Mouse (Mus musculus) T-helper 17 cell (primary cell): ENCODE data around the gene Dyrk1a.

ENCODE experiments used
- in situ Hi-C, 2 experiments: fragments of 300-600 bp; cut with MboI, MseI; formaldehyde crosslinking; loops; 1 replicate in 1 of 2; 2 replicates in 1 of 2; pipeline ENCODE4 v1.15.1; 2025; ENCODE audit warnings: high pct_unique_total_duplicates in 2 of 2

The Dyrk1a gene

GRCm38 (mm10) chr16:94569229-94570176 lies at the start of gene Dyrk1a:
Dyrk1a (plus strand) TSS chr16:94570010.
- in situ Hi-C loops = no loop called here

- in situ Hi-C loops = no loop called here
Observed at GRCm38 (mm10) chr16:94523594-94524377, 46.0 kb upstream of the Dyrk1a start.

GRCm38 (mm10) chr16:94524691-94525090 lies 45.1 kb upstream of the Dyrk1a start:
- in situ Hi-C loops = loop anchor here (5.0 kb wide), 1 partner anchor 38 kb away; no protein-coding TSS in a partner anchor

- in situ Hi-C loops = loop anchor here (5.0 kb wide), 1 partner anchor 36 kb away; no protein-coding TSS in a partner anchor
Observed at GRCm38 (mm10) chr16:94525955-94526343, 43.9 kb upstream of the Dyrk1a start.

- in situ Hi-C loops = loop anchor here (5.0 kb wide), 1 partner anchor 36 kb away; no protein-coding TSS in a partner anchor
Observed at GRCm38 (mm10) chr16:94526344-94527151, 43.3 kb upstream of the Dyrk1a start, which contains the start of gene Vps26c. Vps26c (minus strand) TSS chr16:94526830.

- in situ Hi-C loops = loop anchor here (5.0 kb wide), 1 partner anchor 35 kb away; no protein-coding TSS in a partner anchor
Observed at GRCm38 (mm10) chr16:94527152-94527534, 42.7 kb upstream of the Dyrk1a start.

GRCm38 (mm10) chr16:94527546-94527945 lies 42.3 kb upstream of the Dyrk1a start:
- in situ Hi-C loops = loop anchor here (5.0 kb wide), 1 partner anchor 35 kb away; no protein-coding TSS in a partner anchor

- in situ Hi-C loops = loop anchor here in 1 of 2 experiments (10.0 kb wide), 1 partner anchor 1116 kb away; no protein-coding TSS in a partner anchor
Observed at GRCm38 (mm10) chr16:94531268-94531667, 38.5 kb upstream of the Dyrk1a start.

GRCm38 (mm10) chr16:94533679-94534078 lies 36.1 kb upstream of the Dyrk1a start:
- in situ Hi-C loops = loop anchor here in 1 of 2 experiments (10.0 kb wide), 1 partner anchor 1119 kb away; no protein-coding TSS in a partner anchor

- in situ Hi-C loops = loop anchor here in 1 of 2 experiments (10.0 kb wide), 1 partner anchor 1121 kb away; no protein-coding TSS in a partner anchor
Observed at GRCm38 (mm10) chr16:94535716-94536115, 34.1 kb upstream of the Dyrk1a start.

- in situ Hi-C loops = loop anchor here in 1 of 2 experiments (10.0 kb wide), 1 partner anchor 1122 kb away; no protein-coding TSS in a partner anchor
Observed at GRCm38 (mm10) chr16:94536417-94537158, 33.2 kb upstream of the Dyrk1a start.

GRCm38 (mm10) chr16:94537159-94537527 lies 32.7 kb upstream of the Dyrk1a start:
- in situ Hi-C loops = loop anchor here in 1 of 2 experiments (10.0 kb wide), 1 partner anchor 1122 kb away; no protein-coding TSS in a partner anchor

GRCm38 (mm10) chr16:94540140-94540539 lies 29.7 kb upstream of the Dyrk1a start:
- in situ Hi-C loops = no loop called here

- in situ Hi-C loops = no loop called here
Observed at GRCm38 (mm10) chr16:94542898-94543297, 26.9 kb upstream of the Dyrk1a start.

GRCm38 (mm10) chr16:94544540-94545105 lies 25.2 kb upstream of the Dyrk1a start:
- in situ Hi-C loops = no loop called here

- in situ Hi-C loops = no loop called here
Observed at GRCm38 (mm10) chr16:94545781-94546562, 23.8 kb upstream of the Dyrk1a start.

- in situ Hi-C loops = no loop called here
Observed at GRCm38 (mm10) chr16:94549813-94550212, 20.0 kb upstream of the Dyrk1a start.

GRCm38 (mm10) chr16:94551934-94552333 lies 17.9 kb upstream of the Dyrk1a start:
- in situ Hi-C loops = no loop called here

GRCm38 (mm10) chr16:94555346-94555745 lies 14.5 kb upstream of the Dyrk1a start:
- in situ Hi-C loops = loop anchor here in 1 of 2 experiments (5.0 kb wide), 1 partner anchor 62 kb away; no protein-coding TSS in a partner anchor
